Mouse (Mus musculus): Measurements from ENCODE around the gene Dcxr.

Dcxr gene

GRCm38 (mm10) chr11:120730331-120730870 is 3.3 kb upstream of the Dcxr start:
- DNase-seq (ENCODE audit: low read depth, low spot score): no peak

DNA sequence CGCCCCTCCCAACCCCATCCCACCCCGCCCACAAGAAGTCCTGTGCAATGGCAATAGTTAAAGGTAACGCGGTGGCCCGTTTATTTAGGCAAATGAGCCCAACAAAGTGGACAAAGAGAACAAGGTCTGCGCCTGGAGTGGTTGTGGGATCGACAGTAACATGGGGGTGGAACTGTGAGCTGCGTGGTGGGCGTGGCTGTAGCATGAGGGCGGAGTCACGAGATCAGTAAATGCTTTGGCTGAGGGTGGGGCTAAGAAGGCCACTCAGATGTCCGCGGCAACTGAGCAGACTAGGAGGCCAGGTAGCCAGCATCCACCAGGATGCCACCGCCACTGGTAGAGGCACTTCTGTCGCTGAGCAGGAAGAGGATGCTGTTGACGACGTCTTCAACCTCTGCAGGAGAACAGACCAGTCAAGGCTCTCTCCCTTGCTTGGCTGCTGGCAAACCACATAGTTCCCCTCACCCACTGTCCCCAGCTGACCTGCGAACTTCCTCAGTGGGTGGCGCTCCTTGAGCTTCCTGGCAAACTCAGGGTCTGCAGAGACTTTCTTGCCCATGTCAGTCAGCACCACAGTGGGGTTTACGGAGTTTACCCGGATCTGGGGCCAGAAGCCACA is 2.5 kb upstream of the Dcxr start:
- peak; percentile 47 for DNase-seq (ENCODE audit: low read depth, low spot score)

- peak; percentile 0 for DNase-seq (ENCODE audit: low read depth, low spot score)
Observed at GRCm38 (mm10) chr11:120728530-120729240, 1.6 kb upstream of the Dcxr start.

- peak; percentile 1 for DNase-seq (ENCODE audit: low read depth, low spot score)
Observed at GRCm38 (mm10) chr11:120727564-120727963, 483 bp upstream of the Dcxr start.

- DNase-seq (ENCODE audit: low read depth, low spot score): no peak
Observed at GRCm38 (mm10) chr11:120726243-120727168, 575 bp downstream of the Dcxr start.

- DNase-seq (ENCODE audit: low read depth, low spot score): no peak
Observed at GRCm38 (mm10) chr11:120723509-120723908, 3.6 kb downstream of the Dcxr start.

DNA sequence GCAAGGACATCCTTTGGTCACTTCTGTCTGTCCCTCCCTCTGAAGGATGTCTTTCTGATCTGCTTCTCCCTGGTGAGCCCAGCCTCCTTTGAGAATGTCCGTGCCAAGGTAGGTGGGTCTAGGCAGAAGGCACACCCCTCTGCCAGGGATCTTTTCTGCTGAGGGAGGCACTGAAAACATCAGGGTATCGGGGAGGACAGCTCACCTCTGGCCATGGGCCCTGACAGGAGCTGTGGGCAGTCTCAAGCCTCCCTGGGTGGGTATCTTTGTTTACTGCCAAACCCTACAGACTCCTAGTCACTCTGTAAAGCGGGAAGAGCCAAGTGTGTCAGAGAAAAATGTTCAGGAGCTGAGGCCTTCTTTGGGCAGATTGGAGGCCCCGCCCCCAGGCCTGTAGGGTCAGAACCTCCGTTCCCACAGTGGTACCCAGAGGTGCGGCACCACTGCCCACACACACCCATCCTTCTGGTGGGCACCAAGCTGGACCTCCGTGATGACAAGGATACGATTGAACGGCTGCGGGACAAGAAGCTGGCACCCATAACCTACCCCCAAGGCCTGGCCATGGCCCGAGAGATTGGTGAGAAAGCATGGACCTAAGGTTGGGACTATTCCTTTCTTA is 4.2 kb downstream of the Dcxr start:
- no peak for DNase-seq (ENCODE audit: low read depth, low spot score)

DNA sequence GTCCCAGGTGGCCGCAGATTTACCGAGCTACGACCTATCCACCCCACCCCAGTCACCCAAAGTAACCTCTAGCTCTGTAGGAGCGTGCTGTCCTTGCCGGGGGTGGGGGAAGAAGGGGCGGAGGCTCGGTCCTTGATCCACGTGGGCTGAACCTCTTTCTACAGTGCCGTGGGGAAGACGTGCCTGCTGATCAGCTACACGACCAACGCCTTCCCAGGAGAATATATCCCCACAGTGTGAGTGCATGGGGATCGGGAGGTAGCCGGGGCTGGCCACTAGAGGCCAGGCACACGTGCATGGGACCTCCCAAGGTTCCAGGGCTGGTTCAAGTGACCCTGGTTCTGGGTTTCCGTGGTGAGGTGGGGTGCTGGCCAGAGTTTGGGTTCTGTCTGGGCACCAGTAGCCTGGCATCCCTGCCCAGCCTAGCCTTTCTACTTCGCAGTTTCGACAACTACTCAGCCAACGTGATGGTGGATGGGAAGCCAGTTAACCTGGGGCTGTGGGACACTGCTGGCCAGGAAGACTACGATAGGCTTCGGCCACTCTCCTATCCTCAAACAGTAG is 4.9 kb downstream of the Dcxr start:
- DNase-seq (ENCODE audit: low read depth, low spot score): no peak

DNA sequence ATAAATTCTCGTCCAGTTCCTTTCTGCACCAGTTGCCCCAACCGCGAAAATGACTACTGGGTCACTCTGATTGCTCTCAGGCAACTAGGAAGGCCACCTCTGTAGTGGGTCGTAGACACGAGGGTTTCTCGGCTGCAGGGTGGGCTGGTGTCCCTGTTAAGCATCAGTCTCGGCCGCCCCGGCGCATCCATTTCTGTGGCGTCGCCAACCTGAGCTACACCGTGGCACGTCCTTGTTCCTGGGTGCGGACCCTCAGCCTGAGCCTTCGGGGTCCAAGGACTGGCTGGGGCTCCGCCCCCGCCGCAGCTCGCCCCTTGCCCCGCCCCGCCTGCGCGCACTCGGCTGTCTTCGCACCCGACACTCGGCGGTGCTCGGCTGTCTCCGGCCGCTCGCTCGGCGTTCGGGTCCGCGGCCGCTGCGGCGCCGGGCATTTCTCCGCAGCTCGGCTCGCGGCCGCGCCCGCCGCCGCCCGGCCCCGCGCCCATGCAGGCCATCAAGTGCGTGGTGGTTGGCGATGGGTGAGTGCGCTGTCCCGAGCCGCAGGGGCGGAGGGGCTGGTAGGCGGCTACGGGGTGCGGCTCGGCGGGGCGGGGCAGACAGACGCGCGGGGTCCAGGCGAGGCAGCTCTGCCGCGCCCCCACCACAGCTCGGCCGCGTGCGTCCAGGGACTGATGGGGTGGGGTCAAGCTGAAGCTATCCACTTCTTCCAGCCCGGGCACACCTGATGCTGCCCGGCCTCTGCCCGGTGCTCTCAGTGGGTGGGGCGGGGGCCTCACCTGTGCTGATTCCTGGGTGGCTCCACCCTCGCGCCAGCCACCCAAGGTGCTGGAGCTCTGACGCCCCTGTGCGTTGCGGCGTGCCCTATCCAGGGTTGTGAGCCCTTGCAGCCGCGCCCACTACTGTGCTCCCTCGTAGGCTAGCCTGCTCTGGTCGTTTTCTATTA is 5.7 kb downstream of the Dcxr start, which contains the start of gene Rac3:
Gene Rac3, plus strand, starts transcription at position 347 of the 943 bp plus-strand sequence.
- peak; percentile 57 for DNase-seq (ENCODE audit: low read depth, low spot score)

- peak; percentile 90 for DNase-seq (ENCODE audit: low read depth, low spot score)
Observed at GRCm38 (mm10) chr11:120720450-120720849, 6.6 kb downstream of the Dcxr start.

DNA sequence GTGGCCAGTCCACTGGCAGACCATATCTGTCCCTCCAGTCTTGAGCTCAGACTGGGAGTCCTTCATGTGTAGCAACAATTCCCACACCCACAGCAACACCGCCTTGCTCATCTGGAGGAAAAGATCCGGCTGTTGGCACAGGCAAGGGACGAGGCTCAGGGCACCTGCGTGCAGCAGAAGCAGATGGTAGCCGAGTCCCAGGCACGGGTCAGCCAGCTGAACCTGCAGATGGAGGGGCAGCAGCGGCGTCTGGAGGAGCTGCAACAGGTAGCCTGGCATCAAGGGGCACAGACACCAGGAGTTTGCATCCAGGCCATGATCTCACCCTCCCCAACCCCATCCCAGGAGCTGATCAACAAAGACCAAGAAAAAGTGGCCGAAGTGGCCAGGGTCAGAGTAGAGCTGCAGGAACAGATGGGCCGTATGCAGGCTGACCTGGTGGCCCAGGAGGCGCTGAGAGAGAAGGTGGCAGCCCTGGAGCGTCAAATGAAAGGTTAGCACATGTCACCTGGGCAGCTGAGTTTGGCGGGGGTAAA is 7.2 kb downstream of the Dcxr start:
- DNase-seq (ENCODE audit: low read depth, low spot score): no peak

GRCm38 (mm10) chr11:120719242-120719641 is 7.8 kb downstream of the Dcxr start:
- no peak for DNase-seq (ENCODE audit: low read depth, low spot score)

- DNase-seq (ENCODE audit: low read depth, low spot score): no peak
Observed at GRCm38 (mm10) chr11:120715131-120715530, 11.9 kb downstream of the Dcxr start.

DNA sequence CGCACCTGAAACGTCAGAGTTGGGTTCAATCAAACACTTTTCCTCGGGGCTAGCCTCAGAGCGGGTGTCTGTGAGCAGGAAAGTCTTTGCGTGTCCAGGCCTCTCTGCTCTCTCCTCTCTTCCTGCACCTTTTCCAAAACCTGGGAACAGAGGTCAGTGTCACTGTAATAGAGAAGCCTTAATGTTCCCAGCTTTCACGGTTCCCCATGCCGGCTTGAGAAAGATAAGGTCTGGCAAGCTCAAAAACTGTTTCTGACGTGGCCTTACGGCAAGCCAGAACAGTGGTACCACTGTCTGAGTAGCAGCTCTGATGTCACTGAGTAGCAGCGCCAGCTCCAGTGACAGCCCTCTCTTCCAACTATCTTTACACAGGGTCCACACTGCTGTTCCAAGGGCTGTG is 12.5 kb downstream of the Dcxr start:
- no peak for DNase-seq (ENCODE audit: low read depth, low spot score)

DNA sequence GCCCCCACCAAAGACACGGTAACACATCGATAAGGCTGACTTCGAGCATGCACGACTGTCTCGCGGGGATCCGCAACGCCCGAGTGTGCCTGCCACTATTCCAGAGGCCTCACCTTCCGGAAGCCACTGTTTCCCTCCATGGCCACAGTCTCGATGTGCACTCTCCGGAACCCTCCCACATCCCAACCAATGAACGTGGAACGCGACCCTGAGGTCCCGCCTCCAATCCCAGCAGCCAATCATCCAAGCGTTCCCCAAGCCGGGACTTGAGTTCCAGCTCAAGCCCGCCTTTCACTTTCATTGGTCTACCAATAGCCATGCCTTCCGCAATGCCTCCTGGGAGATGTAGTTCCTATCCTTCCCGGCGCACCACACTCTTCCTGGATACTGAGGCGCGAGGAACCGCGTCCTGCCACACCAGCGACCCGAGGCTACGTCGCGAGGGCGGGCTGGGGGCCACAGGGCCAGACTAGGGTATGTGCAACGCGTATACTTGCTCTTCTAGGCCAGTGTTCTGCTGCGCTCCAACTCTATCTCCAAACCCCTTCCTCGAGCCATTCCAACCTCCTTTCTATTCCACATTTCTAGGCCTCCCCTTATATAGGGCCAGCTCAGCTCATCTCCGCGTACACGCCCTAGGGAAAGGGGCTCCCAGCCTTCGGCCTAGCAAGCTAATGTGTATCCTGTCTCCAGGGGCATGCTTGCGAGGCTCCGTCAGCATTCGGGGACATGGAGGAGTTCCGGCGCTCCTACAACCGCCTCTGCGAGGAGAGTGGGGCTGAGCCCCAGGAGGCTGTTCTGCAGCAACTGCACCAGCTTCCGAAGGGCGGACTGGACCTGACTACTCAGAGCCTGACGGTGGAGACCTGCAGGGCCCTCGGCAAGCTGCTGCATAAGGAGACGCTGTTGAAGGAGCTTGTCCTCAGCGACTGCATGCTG is 13.2 kb downstream of the Dcxr start, which contains the start of the genes Cenpx and Lrrc45:
Gene Cenpx, minus strand, starts transcription at position 159 of the 939 bp plus-strand sequence.
Gene Lrrc45, plus strand, starts transcription at position 346 of the 939 bp plus-strand sequence.
- peak; percentile 98 for DNase-seq (ENCODE audit: low read depth, low spot score)

DNA sequence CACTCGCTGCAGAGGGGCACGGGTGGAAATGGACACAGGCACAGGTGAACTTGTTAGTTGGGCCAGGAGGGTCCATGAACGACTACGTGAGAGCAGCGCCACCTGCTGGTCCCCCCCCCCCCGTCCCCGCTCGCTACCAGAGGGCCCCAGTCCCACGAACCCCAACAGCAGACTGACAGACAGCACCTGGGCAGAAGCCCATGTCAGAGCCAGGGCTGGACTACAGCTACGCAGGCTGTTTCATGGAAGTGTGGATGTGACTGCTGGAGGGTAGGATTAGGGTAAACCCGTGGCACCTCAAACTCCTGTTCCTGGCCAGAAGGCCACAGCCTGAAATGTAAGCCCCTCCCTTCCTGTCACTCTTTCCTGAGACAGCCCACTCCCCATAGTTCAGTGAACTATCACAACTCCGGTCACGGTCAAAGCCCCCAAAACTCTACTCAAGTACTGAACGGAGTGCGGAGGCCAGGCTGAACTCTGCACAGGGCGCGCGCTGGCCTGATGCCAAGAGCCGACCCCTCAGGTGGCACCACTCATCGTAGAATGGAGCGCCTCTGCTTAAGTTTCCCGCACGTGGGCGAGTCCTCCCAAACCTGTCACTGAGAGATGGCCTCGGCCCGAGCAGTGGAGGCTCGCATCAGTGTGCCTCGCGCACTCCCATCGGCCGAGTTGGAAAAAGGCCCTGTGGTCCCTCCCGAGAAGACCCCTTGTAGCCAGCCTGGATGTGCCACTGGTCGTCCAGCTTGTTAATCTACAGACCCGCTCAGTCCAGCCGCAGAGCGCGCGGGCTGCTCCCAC is 14.1 kb downstream of the Dcxr start:
- DNase-seq (ENCODE audit: low read depth, low spot score): peak; percentile 84

DNA sequence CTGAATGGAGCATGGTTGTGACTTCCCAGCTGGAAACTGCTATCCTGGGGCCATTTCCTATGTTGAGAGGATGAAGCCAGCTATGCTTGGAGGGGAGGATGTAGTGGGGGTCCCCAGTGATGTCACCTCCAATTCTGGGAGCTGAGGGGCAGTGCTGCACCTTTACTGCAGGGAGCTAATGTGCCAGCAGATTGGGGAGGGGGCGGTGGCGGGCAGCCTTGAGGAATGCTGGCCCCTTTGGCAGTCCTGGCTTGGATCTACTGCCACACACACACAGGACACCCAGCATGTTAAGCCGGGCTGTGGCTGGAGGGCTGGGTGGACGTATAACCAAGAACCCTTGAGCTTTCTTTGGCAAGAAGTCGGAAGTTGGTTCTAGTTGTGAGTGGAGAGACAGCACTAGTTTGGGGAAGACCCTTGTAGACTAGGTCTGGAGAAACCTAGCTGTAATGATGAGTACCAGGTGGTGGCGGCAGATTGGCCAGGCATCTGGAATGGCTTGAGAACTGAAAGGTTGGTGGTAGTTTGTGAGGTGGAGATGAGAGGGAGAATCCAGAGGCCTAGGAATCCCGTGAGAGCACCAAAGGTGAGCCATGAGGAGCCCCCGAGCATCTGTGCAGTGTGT is 15.0 kb downstream of the Dcxr start:
- no peak for DNase-seq (ENCODE audit: low read depth, low spot score)

Measured in CD4-positive helper T cell, adult 2 months (primary cell).